Mouse (Mus musculus) liver, adult 2 months (tissue): ENCODE data around the gene Vmac. TPM values are rescaled to one million over a fixed set of nuclear protein-coding genes. Genes with fewer than 3 reads are reported as not detected.

Experiments used
- DNase-seq: peaks from one replicate; pipeline ENCODE4 v3.0.0-alpha.2; 2011; ENCODE audit warnings: low read depth, low spot score; ENCODE audit errors: extremely low read depth
- H3K27ac ChIP-seq: fragments of 200-500 bp; replicated peaks from 2 replicates; pipeline ENCODE4 v1.5.1; 2012; ENCODE audit warnings: low read depth, mild to moderate bottlenecking, control low read depth, inconsistent platforms, low read length; ENCODE audit not compliant: insufficient read depth
- H3K27me3 ChIP-seq: fragments of 200-500 bp; 2 replicates; pipeline ENCODE4 v1.6.1; 2012; ENCODE audit warnings: mild to moderate bottlenecking, moderate library complexity, low read length, inconsistent platforms; ENCODE audit not compliant: control insufficient read depth, insufficient read depth
- H3K36me3 ChIP-seq: fragments of 200-500 bp; 2 replicates; pipeline ENCODE4 v1.6.1; 2012; ENCODE audit warnings: low read length, inconsistent platforms; ENCODE audit not compliant: control insufficient read depth, insufficient read depth
- H3K4me1 ChIP-seq: fragments of 200-500 bp; 2 replicates; pipeline ENCODE4 v1.6.1; 2011; ENCODE audit warnings: low read length; ENCODE audit not compliant: control insufficient read depth, insufficient read depth
- H3K4me3 ChIP-seq: fragments of 200-500 bp; 2 replicates; pipeline ENCODE4 v1.5.1; 2011; ENCODE audit warnings: low read depth, mild to moderate bottlenecking, control low read depth, low read length, moderate library complexity; ENCODE audit not compliant: insufficient read depth
- H3K79me2 ChIP-seq: fragments of 200-500 bp; 2 replicates; pipeline ENCODE4 v1.6.1; 2012; ENCODE audit warnings: inconsistent platforms, mild to moderate bottlenecking, low read length, moderate library complexity; ENCODE audit not compliant: control insufficient read depth, insufficient read depth
- H3K9ac ChIP-seq: fragments of 200-500 bp; 2 replicates; pipeline ENCODE4 v1.6.1; 2012; ENCODE audit warnings: low read depth, mild to moderate bottlenecking, control low read depth, inconsistent platforms, low read length
- CTCF ChIP-seq: fragments of 200-500 bp; IDR thresholded peaks from 2 replicates; pipeline ENCODE4 v1.5.1; 2011; ENCODE audit warnings: low read depth, low read length, control low read depth
- POLR2A ChIP-seq: fragments of 200-500 bp; IDR thresholded peaks from 2 replicates; pipeline ENCODE4 v1.6.1; 2011; ENCODE audit warnings: low read length, control low read depth; ENCODE audit not compliant: insufficient read depth; ENCODE audit errors: extremely low read depth
- WGBS: fragments of 180-500 bp; shearing (Covaris S2); methylation state at CpG from one replicate; pipeline ENCODE4 v1.1.7; 2018; 5-methylcytosine and 5-hydroxymethylcytosine counted together
- polyA plus RNA-seq: library from polyadenylated mRNA; depleted of rRNA; stranded (reverse); fragments of >200 nt; gene quantifications from 2 replicates; pipeline ENCODE4 v1.2.3, GENCODE M21; 2012; rRNA removed
- total RNA-seq: library from RNA; depleted of rRNA; stranded (reverse); fragments of >200 nt; gene quantifications from 2 replicates; pipeline ENCODE4 v1.2.3, GENCODE M21; 2014; rRNA removed

The Vmac gene
- total RNA-seq (8.9 and 10.7 TPM in 2 replicates), polyA plus RNA-seq (12.3 and 15.2 TPM in 2 replicates)

GRCm38 (mm10) chr17:56717363-56718058 is at the start of gene Vmac, which contains the start of gene Ndufa11:
Gene Vmac, minus strand, starts transcription at chr17:56718022.
Gene Ndufa11, plus strand, starts transcription at chr17:56717767.
- peak within 1 kb of the TSS; percentile 92 for H3K27ac ChIP-seq
- no peaks in the 10 kb centered on the region for H3K36me3 ChIP-seq
- no peaks in the 10 kb centered on the region for H3K27me3 ChIP-seq
- TF ChIP-seq CTCF (no peak), POLR2A (peak; percentile 69)
- H3K79me2 ChIP-seq, result peaks cover 20% of the 10 kb centered on the region; the same call in 1 of the 2 replicates
- H3K4me3 ChIP-seq, result peak within 1 kb of the TSS; percentile 91
- under 1% methylated on average over 59 of the region's 59 CpGs for WGBS
- peak within 1 kb of the TSS; percentile 95 for H3K9ac ChIP-seq
- peak; percentile 86 for DNase-seq
- H3K4me1 ChIP-seq, result peaks cover 6% of the 10 kb centered on the region

GRCm38 (mm10) chr17:56766631-56767405 is 49.0 kb upstream of the Vmac start:
- Histone ChIP-seq H3K4me1 (peaks cover 10% of the 10 kb centered on the region), H3K36me3 (peaks cover 3% of the 10 kb centered on the region; the same call in 1 of the 2 replicates), H3K79me2 (no peaks in the 10 kb centered on the region), H3K4me3 (no peak overlapping the region), H3K27me3 (no peaks in the 10 kb centered on the region), H3K27ac (no peak overlapping the region), H3K9ac (no peak overlapping the region)
- WGBS, result 97% methylated on average over 27 of the region's 27 CpGs
- TF ChIP-seq POLR2A (no peak), CTCF (no peak)
- DNase-seq, result no peak

GRCm38 (mm10) chr17:56765431-56765830 is 47.6 kb upstream of the Vmac start:
- H3K79me2 ChIP-seq, result no peaks in the 10 kb centered on the region
- no peaks in the 10 kb centered on the region for H3K27me3 ChIP-seq
- H3K9ac ChIP-seq, result peak overlapping the region; percentile 51
- DNase-seq, result no peak
- peak overlapping the region; percentile 35 for H3K27ac ChIP-seq
- H3K4me1 ChIP-seq, result peaks cover 12% of the 10 kb centered on the region
- TF ChIP-seq POLR2A (no peak), CTCF (no peak)
- H3K36me3 ChIP-seq, result peaks cover 3% of the 10 kb centered on the region; the same call in 1 of the 2 replicates
- H3K4me3 ChIP-seq, result peak overlapping the region; percentile 35
- WGBS, result 12% methylated on average over 12 of the region's 12 CpGs

- TF ChIP-seq POLR2A (peak; percentile 40; the same call in 1 of the 2 replicates), CTCF (no peak)
- H3K4me1 ChIP-seq, result peaks cover 12% of the 10 kb centered on the region
- peak within 1 kb of the TSS; percentile 95 for H3K9ac ChIP-seq
- 2% methylated on average over 58 of the region's 58 CpGs for WGBS
- H3K27ac ChIP-seq, result peak within 1 kb of the TSS; percentile 99
- no peaks in the 10 kb centered on the region for H3K27me3 ChIP-seq
- no peaks in the 10 kb centered on the region for H3K79me2 ChIP-seq
- DNase-seq, result peak; percentile 97
- peaks cover 3% of the 10 kb centered on the region; the same call in 1 of the 2 replicates for H3K36me3 ChIP-seq
- H3K4me3 ChIP-seq, result peak within 1 kb of the TSS; percentile 90
Observed at GRCm38 (mm10) chr17:56764474-56765354, 46.9 kb upstream of the Vmac start, which contains the start of gene Dus3l. Gene Dus3l, plus strand, starts transcription at chr17:56764757.

- no peaks in the 10 kb centered on the region for H3K79me2 ChIP-seq
- 76% methylated on average over 8 of the region's 8 CpGs for WGBS
- H3K9ac ChIP-seq, result no peak overlapping the region
- no peaks in the 10 kb centered on the region for H3K27me3 ChIP-seq
- no peak for TF ChIP-seq POLR2A
- H3K36me3 ChIP-seq, result no peaks in the 10 kb centered on the region; the same call in 1 of the 2 replicates
- no peak overlapping the region; the same call in 1 of the 2 replicates for H3K4me3 ChIP-seq
- peaks cover 12% of the 10 kb centered on the region for H3K4me1 ChIP-seq
- no peak for DNase-seq
- peak overlapping the region; percentile 62 for H3K27ac ChIP-seq
Observed at GRCm38 (mm10) chr17:56763741-56764250, 46.0 kb upstream of the Vmac start.
